Comparison of ENCODE assay signal across 16 mouse cellular contexts in the genomic region with DNA sequence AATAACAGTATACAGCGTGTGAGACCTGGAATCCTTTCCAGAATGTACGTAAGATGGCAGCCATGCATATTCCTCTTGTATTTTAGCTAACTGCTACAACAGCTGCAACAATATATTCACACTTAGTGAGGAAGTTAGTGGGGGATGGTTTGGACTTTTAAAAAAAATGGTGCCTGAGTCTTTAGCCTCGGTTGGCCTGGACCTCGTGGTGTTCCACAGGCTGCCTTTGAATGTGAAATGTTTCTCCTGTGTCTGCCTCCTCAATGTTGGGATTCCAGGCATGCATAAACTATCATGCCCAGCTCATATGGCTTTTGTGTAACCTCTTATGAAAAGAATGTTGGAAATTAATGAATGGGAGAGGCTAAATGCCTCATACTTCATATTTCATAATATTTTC.
DNase-seq lines count a peak whose midpoint lies in the region; ATAC-seq and TF ChIP-seq lines count a peak whose summit lies in the region.
"Had no signal": no experiment of that assay in that cellular context is flagged by ENCODE, and none has a peak within 500 bp of the region (broad histone marks: within the 10 kb centered on the region; RNA-seq: fewer than 3 reads in every experiment).

No protein-coding gene starts in this region.

- no peaks in the 10 kb centered on the region for H3K9me3 ChIP-seq in forebrain, embryonic 12.5 days
- H3K9me3 ChIP-seq in forebrain, embryonic 11.5 days (ENCODE audit: control insufficient read depth, low read length): no peaks in the 10 kb centered on the region
- no peaks in the 10 kb centered on the region for H3K9me3 ChIP-seq in lung, embryonic 16.5 days (ENCODE audit: control insufficient read depth, low read length)
- H3K9me3 ChIP-seq: embryonic facial prominence, embryonic 10.5 days; hindbrain, embryonic 13.5 days; limb, embryonic 12.5 days; stomach, embryonic 15.5 days had no signal

- peak; percentile 45; the same call in 1 of the 2 replicates for ATAC-seq in forebrain, embryonic 12.5 days (ENCODE audit: low FRiP score)
- no peak for ATAC-seq in forebrain, embryonic 11.5 days (replicated peaks; ENCODE audit: low FRiP score)
- ATAC-seq in lung, embryonic 16.5 days (ENCODE audit: low read depth): peak; percentile 88
- ATAC-seq: liver, postnatal 0 days had no signal

- H3K4me1 ChIP-seq in forebrain, embryonic 12.5 days: no peaks in the 10 kb centered on the region
- H3K4me1 ChIP-seq in forebrain, embryonic 11.5 days (replicated peaks; ENCODE audit: control insufficient read depth, insufficient read depth, low read length): no peaks in the 10 kb centered on the region
- no peaks in the 10 kb centered on the region for H3K4me1 ChIP-seq in lung, embryonic 16.5 days (replicated peaks; ENCODE audit: control insufficient read depth, insufficient read depth, low read length)
- no peaks in the 10 kb centered on the region for H3K4me1 ChIP-seq in lung, adult 2 months (ENCODE audit: control insufficient read depth, insufficient read depth, low read length)
- H3K4me1 ChIP-seq in embryonic fibroblast, embryonic 13.5 days (ENCODE audit: control insufficient read depth, insufficient read depth, low read length): no peaks in the 10 kb centered on the region
- H3K4me1 ChIP-seq: embryonic facial prominence, embryonic 10.5 days; hindbrain, embryonic 13.5 days; limb, embryonic 12.5 days; stomach, embryonic 15.5 days had no signal

- H3K4me2 ChIP-seq in forebrain, embryonic 12.5 days: no peak overlapping the region
- no peak overlapping the region for H3K4me2 ChIP-seq in forebrain, embryonic 11.5 days (ENCODE audit: low read depth, low read length, severe bottlenecking)
- no peak overlapping the region for H3K4me2 ChIP-seq in lung, embryonic 16.5 days (ENCODE audit: low read depth, low read length)
- H3K4me2 ChIP-seq: hindbrain, embryonic 13.5 days; limb, embryonic 12.5 days; liver, embryonic 11.5 days; stomach, embryonic 15.5 days had no signal

- H3K4me3 ChIP-seq in forebrain, embryonic 12.5 days (replicated peaks): no peak overlapping the region
- no peak overlapping the region for H3K4me3 ChIP-seq in forebrain, embryonic 11.5 days (ENCODE audit: low read depth, low read length)
- H3K4me3 ChIP-seq in lung, embryonic 16.5 days (ENCODE audit: low read length): no peak overlapping the region
- no peak overlapping the region for H3K4me3 ChIP-seq in lung, adult 2 months (replicated peaks; ENCODE audit: extremely low read depth, low read depth, low read length)
- no peak overlapping the region for H3K4me3 ChIP-seq in embryonic fibroblast, embryonic 13.5 days (ENCODE audit: insufficient read depth, low read length)
- H3K4me3 ChIP-seq: embryonic facial prominence, embryonic 10.5 days; hindbrain, embryonic 13.5 days; limb, embryonic 12.5 days; stomach, embryonic 15.5 days had no signal

- H3K27me3 ChIP-seq in forebrain, embryonic 12.5 days: no peaks in the 10 kb centered on the region
- H3K27me3 ChIP-seq in forebrain, embryonic 11.5 days (ENCODE audit: control insufficient read depth, insufficient read depth, low read length): no peaks in the 10 kb centered on the region
- H3K27me3 ChIP-seq in lung, embryonic 16.5 days (ENCODE audit: control insufficient read depth, insufficient read depth, low read depth, low read length): no peaks in the 10 kb centered on the region
- H3K27me3 ChIP-seq: hindbrain, embryonic 13.5 days; limb, embryonic 12.5 days; stomach, embryonic 15.5 days had no signal

- H3K9ac ChIP-seq in forebrain, embryonic 12.5 days: no peak overlapping the region
- no peak overlapping the region for H3K9ac ChIP-seq in forebrain, embryonic 11.5 days (ENCODE audit: low read length)
- no peak overlapping the region for H3K9ac ChIP-seq in lung, embryonic 16.5 days (ENCODE audit: low read length)
- H3K9ac ChIP-seq: hindbrain, embryonic 13.5 days; limb, embryonic 12.5 days; liver, postnatal 0 days; stomach, embryonic 15.5 days had no signal

- WGBS in forebrain, embryonic 12.5 days: 96% methylated on average over 4 of the region's 4 CpGs
- WGBS in forebrain, embryonic 11.5 days: 89% methylated on average over 4 of the region's 4 CpGs
- WGBS in lung, embryonic 16.5 days: 54% methylated on average over 4 of the region's 4 CpGs
- WGBS in lung, adult 2 months: 72% methylated on average over 4 of the region's 4 CpGs

- TF ChIP-seq CTCF in lung, adult 2 months (IDR thresholded peaks at IDR 0.05; ENCODE audit: insufficient read depth, low read length): no peak
- no peak for TF ChIP-seq CTCF in embryonic fibroblast, embryonic 13.5 days (IDR thresholded peaks at IDR 0.05; ENCODE audit: borderline replicate concordance, insufficient read depth, low read length)

- DNase-seq in forebrain, embryonic 11.5 days (ENCODE audit: low spot score): no peak
- no peak for DNase-seq in lung, adult 2 months
- peak; percentile 8 for DNase-seq in lung, postnatal 10 days
- no peak for DNase-seq in urinary bladder, adult 18-20 months (ENCODE audit: low spot score in 2 of 2)
- DNase-seq: adrenal gland, postnatal 25 days; gastrocnemius, postnatal 25 days; kidney, adult 18-20 months had no signal

- no peak for TF ChIP-seq POLR2A in lung, adult 2 months (IDR thresholded peaks at IDR 0.05; ENCODE audit: borderline replicate concordance, extremely low read depth, low read depth, low read length)
- TF ChIP-seq POLR2A in embryonic fibroblast, embryonic 13.5 days (IDR thresholded peaks at IDR 0.05; ENCODE audit: low read depth, low read length): no peak

- H3K36me3 ChIP-seq in forebrain, embryonic 12.5 days (replicated peaks): no peaks in the 10 kb centered on the region
- H3K36me3 ChIP-seq in forebrain, embryonic 11.5 days (ENCODE audit: control insufficient read depth, insufficient read depth, low read length): no peaks in the 10 kb centered on the region
- no peaks in the 10 kb centered on the region for H3K36me3 ChIP-seq in lung, embryonic 16.5 days (ENCODE audit: control insufficient read depth, insufficient read depth, low read length)
- H3K36me3 ChIP-seq: embryonic facial prominence, embryonic 10.5 days; hindbrain, embryonic 13.5 days; limb, embryonic 12.5 days; stomach, embryonic 15.5 days had no signal

- no peak overlapping the region for H3K27ac ChIP-seq in forebrain, embryonic 12.5 days
- no peak overlapping the region for H3K27ac ChIP-seq in forebrain, embryonic 11.5 days (ENCODE audit: low read depth, low read length)
- no peak overlapping the region for H3K27ac ChIP-seq in lung, embryonic 16.5 days (ENCODE audit: low read length)
- 0 out of 2 replicates have a peak overlapping the region, but pooled peaks have one; percentile 3 for H3K27ac ChIP-seq in embryonic fibroblast, embryonic 13.5 days (ENCODE audit: insufficient read depth, low read length)
- H3K27ac ChIP-seq: embryonic facial prominence, embryonic 10.5 days; hindbrain, embryonic 13.5 days; limb, embryonic 12.5 days; stomach, embryonic 15.5 days had no signal
